Mouse (Mus musculus): ENCODE measurements around the gene Ap2a1.

The Ap2a1 gene

GRCm38 (mm10) chr7:44929204-44930151 lies at the start of gene Ap2a1:
Ap2a1 (minus strand) TSS chr7:44929496.
- ATAC-seq (ENCODE audit: insufficient number of reproducible peaks, low FRiP score, low TSS enrichment) = peak; percentile 97

GRCm38 (mm10) chr7:44978300-44978699 lies 49.0 kb upstream of the Ap2a1 start:
- ATAC-seq (ENCODE audit: insufficient number of reproducible peaks, low FRiP score, low TSS enrichment) = no peak

GRCm38 (mm10) chr7:44975117-44975419 lies 45.8 kb upstream of the Ap2a1 start:
- no peak for ATAC-seq (ENCODE audit: insufficient number of reproducible peaks, low FRiP score, low TSS enrichment)

DNA sequence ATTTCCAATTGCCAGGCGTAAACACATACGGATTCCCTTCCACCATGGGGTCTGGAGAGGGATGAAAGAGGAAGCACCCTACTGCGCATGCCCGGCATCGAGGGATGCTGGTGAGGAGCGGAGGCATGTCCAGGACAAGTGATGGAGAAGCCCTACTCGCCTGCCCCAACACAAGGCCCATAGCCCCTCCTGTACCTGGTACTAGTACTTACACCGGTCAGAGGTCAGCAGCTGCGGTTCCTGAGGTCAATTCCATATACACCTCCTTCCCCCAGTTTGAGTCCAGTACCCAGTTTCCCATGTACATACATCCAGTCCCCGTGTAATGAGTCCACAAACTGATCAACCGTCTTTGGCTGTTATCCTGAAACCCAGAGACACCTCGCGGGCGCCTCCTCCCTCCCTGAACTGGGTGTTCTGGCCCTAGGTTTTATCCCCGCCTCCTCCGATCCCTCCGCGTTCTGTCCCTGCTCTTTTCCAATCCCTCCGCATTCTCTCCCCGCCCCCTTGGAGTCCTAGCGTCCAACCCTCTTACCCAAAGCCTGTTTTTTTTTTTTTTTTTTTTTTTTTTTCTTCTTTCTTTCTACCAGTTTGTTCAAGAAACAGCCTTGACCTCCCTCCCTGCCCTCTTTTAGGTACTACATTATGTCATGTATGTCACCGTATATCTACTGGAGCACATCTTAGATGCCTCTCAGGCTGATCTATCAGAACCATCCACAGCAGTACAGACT lies 45.3 kb upstream of the Ap2a1 start, which contains the start of gene Cpt1c:
TSS of gene Cpt1c (minus strand) at position 469 of the 734 bp plus-strand sequence.
- peak; percentile 36; the same call in 1 of the 2 replicates for ATAC-seq (ENCODE audit: insufficient number of reproducible peaks, low FRiP score, low TSS enrichment)

- ATAC-seq (ENCODE audit: insufficient number of reproducible peaks, low FRiP score, low TSS enrichment) = no peak
Measured at GRCm38 (mm10) chr7:44973415-44974130, 44.3 kb upstream of the Ap2a1 start.

DNA sequence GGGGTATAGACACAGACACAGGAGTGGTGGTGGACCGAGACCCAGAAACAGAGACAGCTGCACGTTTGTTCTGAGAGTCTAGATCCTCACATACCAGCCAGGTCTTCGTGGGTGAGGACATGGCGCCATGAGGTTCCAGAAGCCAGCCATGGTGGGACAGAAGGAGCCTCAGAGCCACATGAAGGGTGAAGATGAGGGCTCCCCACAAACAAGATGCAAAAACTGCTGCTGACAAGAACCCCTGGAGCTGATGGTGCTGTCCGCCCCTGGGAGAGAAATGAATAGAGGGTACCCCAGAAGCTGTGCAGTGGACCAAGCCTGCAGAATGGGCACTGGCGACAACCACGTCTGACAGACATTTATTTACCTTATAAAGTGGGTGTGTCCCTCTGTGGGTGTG lies 41.8 kb upstream of the Ap2a1 start:
- no peak for ATAC-seq (ENCODE audit: insufficient number of reproducible peaks, low FRiP score, low TSS enrichment)

- ATAC-seq (ENCODE audit: insufficient number of reproducible peaks, low FRiP score, low TSS enrichment) = peak; percentile 84
Measured at GRCm38 (mm10) chr7:44970231-44970691, 41.0 kb upstream of the Ap2a1 start.

GRCm38 (mm10) chr7:44966638-44967037 lies 37.3 kb upstream of the Ap2a1 start:
- no peak for ATAC-seq (ENCODE audit: insufficient number of reproducible peaks, low FRiP score, low TSS enrichment)

DNA sequence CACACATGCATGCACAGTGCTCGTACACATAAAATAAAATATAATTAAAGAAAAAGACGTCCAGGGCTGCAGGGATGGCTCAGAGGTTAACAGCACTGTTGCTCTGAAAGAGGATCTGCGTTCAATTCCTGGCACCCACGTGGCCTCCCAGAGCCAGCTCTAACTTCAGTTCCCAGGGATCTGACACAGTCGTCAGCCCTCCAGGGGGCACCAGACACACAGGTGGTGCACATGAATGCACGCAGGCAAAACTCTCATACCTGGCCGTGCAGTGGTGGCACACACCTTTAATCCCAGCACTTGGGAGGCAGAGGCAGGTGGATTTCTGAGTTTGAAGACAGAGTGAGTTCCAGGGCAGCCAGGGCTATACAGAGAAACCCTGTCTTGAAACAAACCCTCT lies 36.7 kb upstream of the Ap2a1 start:
- no peak for ATAC-seq (ENCODE audit: insufficient number of reproducible peaks, low FRiP score, low TSS enrichment)

DNA sequence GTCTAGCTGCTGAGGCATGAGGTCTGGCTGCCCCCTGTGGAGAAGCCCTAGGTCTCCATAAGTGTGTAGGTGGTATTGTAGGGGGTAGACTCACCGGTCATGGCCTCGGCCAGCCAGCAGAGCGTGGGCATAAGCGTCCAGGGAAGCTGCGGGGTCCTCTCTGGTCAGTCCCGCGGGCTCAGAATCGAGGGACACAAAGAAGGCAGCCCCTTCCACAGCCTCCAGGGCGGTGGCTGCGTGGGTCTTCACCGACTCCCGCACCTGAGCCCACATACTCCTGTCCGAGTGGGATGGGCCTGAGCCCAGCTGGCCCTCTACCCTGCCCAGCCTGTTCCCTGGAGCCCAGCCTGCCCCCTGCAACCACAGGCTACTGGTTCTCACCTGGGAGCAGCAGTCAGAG lies 35.7 kb upstream of the Ap2a1 start:
- no peak for ATAC-seq (ENCODE audit: insufficient number of reproducible peaks, low FRiP score, low TSS enrichment)

DNA sequence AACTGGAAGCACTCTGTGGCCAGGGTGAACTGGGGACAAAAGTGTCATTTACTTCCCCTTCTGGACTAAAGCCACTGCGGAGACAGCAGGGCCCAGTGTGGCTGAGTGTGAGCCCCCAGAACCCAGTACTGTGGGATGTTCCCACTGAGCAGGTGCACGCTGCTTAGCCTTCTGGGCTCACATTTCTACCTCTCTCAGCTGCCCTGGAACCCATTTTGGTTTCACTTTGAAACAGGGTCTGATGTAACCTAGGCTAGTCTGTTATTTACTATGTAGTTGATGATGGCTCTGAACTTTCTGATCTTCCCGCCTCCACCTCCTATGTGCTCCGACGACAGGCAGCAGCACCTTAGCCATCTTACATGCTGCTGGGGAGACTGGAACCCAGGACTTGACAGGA lies 33.5 kb upstream of the Ap2a1 start:
- ATAC-seq (ENCODE audit: insufficient number of reproducible peaks, low FRiP score, low TSS enrichment) = no peak

DNA sequence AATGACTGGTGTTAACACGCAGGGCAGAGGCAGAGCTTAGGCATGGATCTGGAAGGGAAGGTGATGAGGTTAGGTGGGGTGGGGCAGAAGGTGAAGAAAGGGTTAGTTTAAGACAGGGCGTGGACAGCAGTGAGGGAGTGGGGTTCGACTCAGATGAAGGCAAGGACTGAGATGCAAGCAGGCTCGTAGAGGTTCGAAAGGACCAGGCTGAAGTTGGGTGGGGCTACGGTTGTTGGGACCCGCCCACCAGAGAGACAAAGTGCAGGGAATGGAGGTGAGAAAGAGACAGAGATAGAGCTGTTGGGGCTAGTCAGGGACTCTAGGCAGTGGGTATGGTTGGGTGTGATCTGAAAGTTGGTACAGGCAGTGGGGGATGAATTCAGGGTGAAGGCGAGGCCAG lies 33.0 kb upstream of the Ap2a1 start:
- no peak for ATAC-seq (ENCODE audit: insufficient number of reproducible peaks, low FRiP score, low TSS enrichment)

- ATAC-seq (ENCODE audit: insufficient number of reproducible peaks, low FRiP score, low TSS enrichment) = no peak
Measured at GRCm38 (mm10) chr7:44960512-44960910, 31.2 kb upstream of the Ap2a1 start.

DNA sequence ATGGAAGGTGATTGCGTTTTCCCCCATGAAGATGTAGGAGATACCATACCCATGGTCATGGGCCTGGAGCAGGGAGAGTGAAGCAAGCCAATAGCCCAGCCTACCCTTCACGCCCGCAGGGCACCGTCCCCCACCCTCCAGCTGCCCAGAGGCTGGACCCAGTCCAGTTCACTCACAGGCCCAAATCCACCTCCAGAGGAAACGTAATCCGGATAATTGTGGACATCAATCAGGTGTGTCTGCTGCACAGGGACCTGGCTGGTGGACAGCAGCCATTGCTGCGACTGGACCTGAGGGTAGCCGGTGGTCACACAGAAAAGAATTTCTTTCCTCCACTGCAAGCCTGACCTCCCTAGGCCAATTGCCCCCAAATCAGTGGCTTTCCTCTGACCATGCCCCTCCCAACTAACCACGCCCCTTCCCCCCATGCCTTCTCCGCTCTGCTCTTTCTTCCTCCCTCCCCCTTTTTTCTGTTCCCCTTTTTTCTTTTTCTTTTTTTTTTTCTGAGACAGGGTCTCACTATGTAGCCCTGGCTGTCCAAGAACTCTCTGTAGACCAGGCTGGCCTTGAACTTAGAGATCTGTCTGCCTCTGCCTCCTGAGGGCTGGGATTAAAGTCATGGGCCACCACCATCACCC lies 30.7 kb upstream of the Ap2a1 start:
- no peak for ATAC-seq (ENCODE audit: insufficient number of reproducible peaks, low FRiP score, low TSS enrichment)

- ATAC-seq (ENCODE audit: insufficient number of reproducible peaks, low FRiP score, low TSS enrichment) = no peak
Measured at GRCm38 (mm10) chr7:44959281-44959680, 30.0 kb upstream of the Ap2a1 start.

- ATAC-seq (ENCODE audit: insufficient number of reproducible peaks, low FRiP score, low TSS enrichment) = no peak
Measured at GRCm38 (mm10) chr7:44958208-44958607, 28.9 kb upstream of the Ap2a1 start.

- ATAC-seq (ENCODE audit: insufficient number of reproducible peaks, low FRiP score, low TSS enrichment) = no peak
Measured at GRCm38 (mm10) chr7:44957183-44957835, 28.0 kb upstream of the Ap2a1 start.

DNA sequence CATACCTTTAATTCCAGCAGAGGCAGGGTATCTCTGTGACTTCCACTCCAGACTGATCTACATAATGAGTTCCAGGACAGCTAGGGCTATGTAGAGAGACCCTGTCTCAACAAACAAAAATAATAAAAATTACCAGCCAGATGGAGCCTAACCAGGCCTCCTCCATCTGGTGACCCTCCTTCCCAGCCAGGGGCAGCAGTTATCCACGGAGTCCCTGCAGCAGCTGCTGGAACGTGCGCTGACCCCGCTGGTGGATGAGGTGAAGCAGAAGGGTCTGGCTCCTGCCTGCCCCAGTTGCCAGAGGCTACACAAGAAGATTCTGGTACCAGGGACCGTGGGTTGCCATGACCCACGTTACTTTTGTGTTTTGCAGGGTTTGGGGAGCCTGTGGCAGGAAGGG lies 27.0 kb upstream of the Ap2a1 start:
- no peak for ATAC-seq (ENCODE audit: insufficient number of reproducible peaks, low FRiP score, low TSS enrichment)

DNA sequence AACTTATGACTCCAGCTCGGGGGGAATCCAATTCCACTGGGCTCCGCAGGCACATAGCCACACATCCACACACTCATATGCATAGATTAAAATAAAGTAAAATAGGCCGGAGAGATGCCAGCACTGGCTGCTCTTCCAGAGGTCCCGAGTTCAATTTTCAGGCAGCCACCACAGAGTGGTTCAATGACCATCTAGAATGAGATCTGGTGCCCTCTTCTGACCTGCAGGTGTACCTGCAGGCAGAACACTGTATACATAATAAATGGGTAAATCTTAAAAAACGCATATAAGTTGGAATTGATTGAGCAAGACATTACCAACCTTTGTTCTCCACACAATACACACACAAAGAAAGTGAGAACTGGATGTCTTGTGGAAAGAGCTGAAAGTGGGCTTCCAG lies 26.3 kb upstream of the Ap2a1 start:
- ATAC-seq (ENCODE audit: insufficient number of reproducible peaks, low FRiP score, low TSS enrichment) = no peak

Data from cerebellum, adult (tissue).